Mouse (Mus musculus) lung, postnatal 25 days (tissue): Measurements from ENCODE around the gene Gramd1b.

ENCODE experiments used
- DNase-seq: peaks from one replicate; pipeline ENCODE4 v3.0.0; 2022; ENCODE audit warnings: low spot score

Gramd1b gene

GRCm38 (mm10) chr9:40334617-40335016 lies 196.6 kb downstream of the Gramd1b start:
- DNase-seq: no peak

GRCm38 (mm10) chr9:40333649-40334396 lies 197.4 kb downstream of the Gramd1b start:
- DNase-seq: peak; percentile 62

- no peak for DNase-seq
Observed at GRCm38 (mm10) chr9:40332731-40333648, 198.2 kb downstream of the Gramd1b start.

- DNase-seq: no peak
Observed at GRCm38 (mm10) chr9:40332326-40332725, 198.9 kb downstream of the Gramd1b start.

GRCm38 (mm10) chr9:40331411-40332286 lies 199.5 kb downstream of the Gramd1b start:
- DNase-seq: no peak

GRCm38 (mm10) chr9:40330609-40331382 lies 200.4 kb downstream of the Gramd1b start:
- DNase-seq: peak; percentile 91

- DNase-seq: no peak
Observed at GRCm38 (mm10) chr9:40326260-40326915, 204.8 kb downstream of the Gramd1b start.

- no peak for DNase-seq
Observed at GRCm38 (mm10) chr9:40324826-40325225, 206.4 kb downstream of the Gramd1b start.

GRCm38 (mm10) chr9:40324232-40324792 lies 206.9 kb downstream of the Gramd1b start:
- DNase-seq: no peak

GRCm38 (mm10) chr9:40323773-40324172 lies 207.4 kb downstream of the Gramd1b start:
- no peak for DNase-seq

- DNase-seq: peak; percentile 38
Observed at GRCm38 (mm10) chr9:40323171-40323570, 208.0 kb downstream of the Gramd1b start.

- no peak for DNase-seq
Observed at GRCm38 (mm10) chr9:40322372-40322771, 208.8 kb downstream of the Gramd1b start.

GRCm38 (mm10) chr9:40321668-40322003 lies 209.5 kb downstream of the Gramd1b start:
- DNase-seq: no peak

- peak; percentile 89 for DNase-seq
Observed at GRCm38 (mm10) chr9:40320879-40321667, 210.1 kb downstream of the Gramd1b start.

GRCm38 (mm10) chr9:40320405-40320804 lies 210.8 kb downstream of the Gramd1b start:
- DNase-seq: no peak

GRCm38 (mm10) chr9:40318771-40319170 lies 212.4 kb downstream of the Gramd1b start:
- no peak for DNase-seq

- no peak for DNase-seq
Observed at GRCm38 (mm10) chr9:40317735-40318134, 213.4 kb downstream of the Gramd1b start.

- DNase-seq: peak; percentile 70
Observed at GRCm38 (mm10) chr9:40316865-40317660, 214.1 kb downstream of the Gramd1b start.

- no peak for DNase-seq
Observed at GRCm38 (mm10) chr9:40311813-40312212, 219.4 kb downstream of the Gramd1b start.
